Mouse (Mus musculus): ENCODE measurements around the gene Glis3. TPM values are rescaled to one million over a fixed set of nuclear protein-coding genes. Genes with fewer than 3 reads are reported as not detected.

Gene Glis3
- total RNA-seq, 2 experiments from 2014 or later, result 0.61 to 1.2 TPM

GRCm38 (mm10) chr19:28393766-28394165 is 286.1 kb downstream of the Glis3 start:
- no peak overlapping the region for H3K27ac ChIP-seq
- intact Hi-C loops (cut with DNase I), result no loop called here
- no peak overlapping the region for H3K4me3 ChIP-seq
- TF ChIP-seq CTCF (IDR thresholded peaks at IDR 0.05), result no peak
- no peak for DNase-seq

GRCm38 (mm10) chr19:28392838-28393237 is 287.0 kb downstream of the Glis3 start:
- no peak for TF ChIP-seq CTCF (IDR thresholded peaks at IDR 0.05)
- no peak for DNase-seq
- Histone ChIP-seq H3K27ac (no peak overlapping the region), H3K4me3 (no peak overlapping the region)
- intact Hi-C loops (cut with DNase I), result no loop called here

GRCm38 (mm10) chr19:28390920-28391319 is 289.0 kb downstream of the Glis3 start:
- no peak overlapping the region for H3K4me3 ChIP-seq
- H3K27ac ChIP-seq, result no peak overlapping the region
- intact Hi-C loops (cut with DNase I), result no loop called here
- DNase-seq, result no peak
- no peak for TF ChIP-seq CTCF (IDR thresholded peaks at IDR 0.05)

GRCm38 (mm10) chr19:28389146-28389545 is 290.7 kb downstream of the Glis3 start:
- no peak for DNase-seq
- intact Hi-C loops (cut with DNase I), result no loop called here
- Histone ChIP-seq H3K27ac (no peak overlapping the region), H3K4me3 (no peak overlapping the region)
- TF ChIP-seq CTCF (IDR thresholded peaks at IDR 0.05), result no peak

GRCm38 (mm10) chr19:28383425-28383824 is 296.5 kb downstream of the Glis3 start:
- intact Hi-C loops (cut with DNase I), result no loop called here
- no peak overlapping the region for H3K27ac ChIP-seq
- no peak for TF ChIP-seq CTCF (IDR thresholded peaks at IDR 0.05)
- no peak for DNase-seq
- H3K4me3 ChIP-seq, result no peak overlapping the region

- no peak for DNase-seq
- H3K4me3 ChIP-seq, result no peak overlapping the region
- H3K27ac ChIP-seq, result no peak overlapping the region
- intact Hi-C loops (cut with DNase I), result no loop called here
- TF ChIP-seq CTCF (IDR thresholded peaks at IDR 0.05), result no peak
Observed at GRCm38 (mm10) chr19:28382168-28382911, 297.5 kb downstream of the Glis3 start.

GRCm38 (mm10) chr19:28381441-28381840 is 298.4 kb downstream of the Glis3 start:
- no peak overlapping the region for H3K27ac ChIP-seq
- no peak for DNase-seq
- no peak for TF ChIP-seq CTCF (IDR thresholded peaks at IDR 0.05)
- H3K4me3 ChIP-seq, result no peak overlapping the region
- intact Hi-C loops (cut with DNase I), result no loop called here

- TF ChIP-seq CTCF (IDR thresholded peaks at IDR 0.05), result no peak
- peak; percentile 33 for DNase-seq
- no peak overlapping the region for H3K27ac ChIP-seq
- H3K4me3 ChIP-seq, result no peak overlapping the region
- intact Hi-C loops (cut with DNase I), result no loop called here
Observed at GRCm38 (mm10) chr19:28380691-28381262, 299.1 kb downstream of the Glis3 start.

GRCm38 (mm10) chr19:28377788-28378295 is 302.0 kb downstream of the Glis3 start:
- TF ChIP-seq CTCF (IDR thresholded peaks at IDR 0.05), result no peak

GRCm38 (mm10) chr19:28376401-28376800 is 303.5 kb downstream of the Glis3 start:
- Histone ChIP-seq H3K4me3 (no peak overlapping the region), H3K27ac (no peak overlapping the region)
- intact Hi-C loops (cut with DNase I), result no loop called here
- no peak for TF ChIP-seq CTCF (IDR thresholded peaks at IDR 0.05)
- DNase-seq, result no peak

More at GRCm38 (mm10) chr19:28377788-28378295, 302.0 kb downstream of the Glis3 start:
- Histone ChIP-seq H3K4me3 (no peak overlapping the region), H3K27ac (no peak overlapping the region)
- DNase-seq, result no peak
- intact Hi-C loops (cut with DNase I), result no loop called here

- Histone ChIP-seq H3K27ac (no peak overlapping the region), H3K4me3 (no peak overlapping the region)
- intact Hi-C loops (cut with DNase I), result no loop called here
- peak; percentile 20 for DNase-seq
- TF ChIP-seq CTCF (IDR thresholded peaks at IDR 0.05), result no peak
Observed at GRCm38 (mm10) chr19:28375746-28376145, 304.1 kb downstream of the Glis3 start.

- DNase-seq, result no peak
- intact Hi-C loops (cut with DNase I), result no loop called here
- Histone ChIP-seq H3K4me3 (no peak overlapping the region), H3K27ac (no peak overlapping the region)
- no peak for TF ChIP-seq CTCF (IDR thresholded peaks at IDR 0.05)
Observed at GRCm38 (mm10) chr19:28374524-28374923, 305.4 kb downstream of the Glis3 start.

- no peak for TF ChIP-seq CTCF (IDR thresholded peaks at IDR 0.05)
- DNase-seq, result no peak
- no peak overlapping the region for H3K27ac ChIP-seq
- no peak overlapping the region for H3K4me3 ChIP-seq
- intact Hi-C loops (cut with DNase I), result no loop called here
Observed at GRCm38 (mm10) chr19:28368215-28368614, 311.7 kb downstream of the Glis3 start.
